Mouse (Mus musculus): ENCODE measurements around the gene Ppp1r17. TPM values are rescaled to one million over a fixed set of nuclear protein-coding genes. Genes with fewer than 3 reads are reported as not detected.

The Ppp1r17 gene
- polyA plus RNA-seq, 1 experiment, result 0.11 TPM

GRCm38 (mm10) chr6:56044716-56045115, 27.4 kb downstream of the Ppp1r17 start:
- no peak overlapping the region for H3K4me3 ChIP-seq (ENCODE audit: control insufficient read depth, low read depth, low read length)
- no peaks in the 10 kb centered on the region for H3K4me1 ChIP-seq (ENCODE audit: control insufficient read depth, insufficient read depth, low read length)
- H3K27ac ChIP-seq (ENCODE audit: control insufficient read depth, insufficient read depth, low read depth, low read length), result no peak overlapping the region
- no peaks in the 10 kb centered on the region for H3K27me3 ChIP-seq (ENCODE audit: control insufficient read depth, insufficient read depth, low read length)
- TF ChIP-seq CTCF (IDR thresholded peaks at IDR 0.05; ENCODE audit: control insufficient read depth, insufficient read depth, insufficient replicate concordance, low read depth, low read length) (no peak), POLR2A (IDR thresholded peaks at IDR 0.05; ENCODE audit: control insufficient read depth, low read depth, low read length) (no peak)
- no peaks in the 10 kb centered on the region for H3K36me3 ChIP-seq (ENCODE audit: control insufficient read depth, insufficient read depth, low read length)

- H3K27ac ChIP-seq (ENCODE audit: control insufficient read depth, insufficient read depth, low read depth, low read length), result no peak overlapping the region
- no peak overlapping the region for H3K4me3 ChIP-seq (ENCODE audit: control insufficient read depth, low read depth, low read length)
- H3K4me1 ChIP-seq (ENCODE audit: control insufficient read depth, insufficient read depth, low read length), result no peaks in the 10 kb centered on the region
- TF ChIP-seq POLR2A (IDR thresholded peaks at IDR 0.05; ENCODE audit: control insufficient read depth, low read depth, low read length) (no peak), CTCF (IDR thresholded peaks at IDR 0.05; ENCODE audit: control insufficient read depth, insufficient read depth, insufficient replicate concordance, low read depth, low read length) (no peak)
- H3K27me3 ChIP-seq (ENCODE audit: control insufficient read depth, insufficient read depth, low read length), result no peaks in the 10 kb centered on the region
- no peaks in the 10 kb centered on the region for H3K36me3 ChIP-seq (ENCODE audit: control insufficient read depth, insufficient read depth, low read length)
Observed at GRCm38 (mm10) chr6:56048580-56048979, 31.3 kb downstream of the Ppp1r17 start.

- H3K27me3 ChIP-seq (ENCODE audit: control insufficient read depth, insufficient read depth, low read length), result no peaks in the 10 kb centered on the region
- no peaks in the 10 kb centered on the region for H3K36me3 ChIP-seq (ENCODE audit: control insufficient read depth, insufficient read depth, low read length)
- H3K27ac ChIP-seq (ENCODE audit: control insufficient read depth, insufficient read depth, low read depth, low read length), result no peak overlapping the region
- H3K4me1 ChIP-seq (ENCODE audit: control insufficient read depth, insufficient read depth, low read length), result no peaks in the 10 kb centered on the region
- no peak overlapping the region for H3K4me3 ChIP-seq (ENCODE audit: control insufficient read depth, low read depth, low read length)
- TF ChIP-seq CTCF (IDR thresholded peaks at IDR 0.05; ENCODE audit: control insufficient read depth, insufficient read depth, insufficient replicate concordance, low read depth, low read length), result no peak
- TF ChIP-seq POLR2A (IDR thresholded peaks at IDR 0.05; ENCODE audit: control insufficient read depth, low read depth, low read length), result no peak
Observed at GRCm38 (mm10) chr6:56049104-56049503, 31.8 kb downstream of the Ppp1r17 start.

- Histone ChIP-seq H3K4me1 (ENCODE audit: control insufficient read depth, insufficient read depth, low read length) (no peaks in the 10 kb centered on the region), H3K27me3 (ENCODE audit: control insufficient read depth, insufficient read depth, low read length) (no peaks in the 10 kb centered on the region), H3K27ac (ENCODE audit: control insufficient read depth, insufficient read depth, low read depth, low read length) (no peak overlapping the region), H3K36me3 (ENCODE audit: control insufficient read depth, insufficient read depth, low read length) (no peaks in the 10 kb centered on the region), H3K4me3 (ENCODE audit: control insufficient read depth, low read depth, low read length) (no peak overlapping the region)
- TF ChIP-seq POLR2A (IDR thresholded peaks at IDR 0.05; ENCODE audit: control insufficient read depth, low read depth, low read length), result no peak
- no peak for TF ChIP-seq CTCF (IDR thresholded peaks at IDR 0.05; ENCODE audit: control insufficient read depth, insufficient read depth, insufficient replicate concordance, low read depth, low read length)
Observed at GRCm38 (mm10) chr6:56063736-56064135, 46.4 kb downstream of the Ppp1r17 start.

GRCm38 (mm10) chr6:56066632-56067282, 49.5 kb downstream of the Ppp1r17 start:
- H3K4me1 ChIP-seq (ENCODE audit: control insufficient read depth, insufficient read depth, low read length), result no peaks in the 10 kb centered on the region
- no peaks in the 10 kb centered on the region for H3K36me3 ChIP-seq (ENCODE audit: control insufficient read depth, insufficient read depth, low read length)
- TF ChIP-seq POLR2A (IDR thresholded peaks at IDR 0.05; ENCODE audit: control insufficient read depth, low read depth, low read length) (no peak), CTCF (IDR thresholded peaks at IDR 0.05; ENCODE audit: control insufficient read depth, insufficient read depth, insufficient replicate concordance, low read depth, low read length) (no peak)
- no peak overlapping the region for H3K27ac ChIP-seq (ENCODE audit: control insufficient read depth, insufficient read depth, low read depth, low read length)
- H3K4me3 ChIP-seq (ENCODE audit: control insufficient read depth, low read depth, low read length), result no peak overlapping the region
- H3K27me3 ChIP-seq (ENCODE audit: control insufficient read depth, insufficient read depth, low read length), result no peaks in the 10 kb centered on the region

GRCm38 (mm10) chr6:56068516-56068915, 51.2 kb downstream of the Ppp1r17 start:
- Histone ChIP-seq H3K4me1 (ENCODE audit: control insufficient read depth, insufficient read depth, low read length) (no peaks in the 10 kb centered on the region), H3K27ac (ENCODE audit: control insufficient read depth, insufficient read depth, low read depth, low read length) (no peak overlapping the region), H3K27me3 (ENCODE audit: control insufficient read depth, insufficient read depth, low read length) (no peaks in the 10 kb centered on the region), H3K4me3 (ENCODE audit: control insufficient read depth, low read depth, low read length) (no peak overlapping the region), H3K36me3 (ENCODE audit: control insufficient read depth, insufficient read depth, low read length) (no peaks in the 10 kb centered on the region)
- TF ChIP-seq POLR2A (IDR thresholded peaks at IDR 0.05; ENCODE audit: control insufficient read depth, low read depth, low read length), result no peak
- TF ChIP-seq CTCF (IDR thresholded peaks at IDR 0.05; ENCODE audit: control insufficient read depth, insufficient read depth, insufficient replicate concordance, low read depth, low read length), result no peak

- Histone ChIP-seq H3K27ac (ENCODE audit: control insufficient read depth, insufficient read depth, low read depth, low read length) (no peak overlapping the region), H3K4me3 (ENCODE audit: control insufficient read depth, low read depth, low read length) (no peak overlapping the region), H3K36me3 (ENCODE audit: control insufficient read depth, insufficient read depth, low read length) (no peaks in the 10 kb centered on the region), H3K27me3 (ENCODE audit: control insufficient read depth, insufficient read depth, low read length) (no peaks in the 10 kb centered on the region), H3K4me1 (ENCODE audit: control insufficient read depth, insufficient read depth, low read length) (no peaks in the 10 kb centered on the region)
- TF ChIP-seq POLR2A (IDR thresholded peaks at IDR 0.05; ENCODE audit: control insufficient read depth, low read depth, low read length), result no peak
- TF ChIP-seq CTCF (IDR thresholded peaks at IDR 0.05; ENCODE audit: control insufficient read depth, insufficient read depth, insufficient replicate concordance, low read depth, low read length), result no peak
Observed at GRCm38 (mm10) chr6:56076378-56076805, 59.1 kb downstream of the Ppp1r17 start.

Other genes starting within 250 kb of the Ppp1r17 start
- gene Itprid1, start 180.6 kb upstream of the Ppp1r17 start, polyA plus RNA-seq (2012; rRNA removed), result 0.02 TPM in 1 of 2 replicates, not detected in the other

All from testis, adult 2 months (tissue).